Mouse (Mus musculus): ENCODE measurements around the gene Gpr153.

- no peak for TF ChIP-seq CTCF (conservative IDR thresholded peaks at IDR 0.05; ENCODE audit: insufficient read depth, insufficient read length, low read depth, low read length)
- no peak for TF ChIP-seq POLR2A (IDR thresholded peaks at IDR 0.05; ENCODE audit: low read depth, low read length)
These were observed 34.1 kb upstream of the Gpr153 start for GRCm38 (mm10) chr4:152239974-152240373.
